Mouse (Mus musculus) lung, embryonic 14.5 days (tissue): ENCODE measurements around the gene Ispd. TPM values are rescaled to one million over a fixed set of nuclear protein-coding genes. Genes with fewer than 3 reads are reported as not detected.

Experiments used
- ATAC-seq: fragments of 200-750 bp; cut with Nextera tagmentation; 2 replicates; pipeline ENCODE4 v1.8.0; 2017; ENCODE audit warnings: mild to moderate bottlenecking, moderate TSS enrichment, moderate library complexity; ENCODE audit not compliant: insufficient read depth
- DNase-seq: peaks from one replicate; pipeline ENCODE4 v3.0.0-alpha.2; 2015
- H3K27ac ChIP-seq: fragments of 300-500 bp; sonication (generic); 2 replicates; pipeline ENCODE4 v1.5.1; 2014; ENCODE audit warnings: low read depth, mild to moderate bottlenecking, moderate library complexity
- H3K27me3 ChIP-seq: fragments of 300-500 bp; sonication (generic); 2 replicates; pipeline ENCODE4 v1.6.1; 2014; ENCODE audit warnings: low read length, control low read depth; ENCODE audit not compliant: insufficient read depth
- H3K36me3 ChIP-seq: fragments of 300-500 bp; sonication (generic); 2 replicates; pipeline ENCODE4 v1.6.1; 2014; ENCODE audit warnings: control low read depth; ENCODE audit not compliant: insufficient read depth
- H3K4me1 ChIP-seq: fragments of 300-500 bp; sonication (generic); 2 replicates; pipeline ENCODE4 v1.6.1; 2014; ENCODE audit warnings: antibody characterized with exemption, control low read depth; ENCODE audit not compliant: insufficient read depth
- H3K4me2 ChIP-seq: fragments of 300-500 bp; sonication (generic); 2 replicates; pipeline ENCODE4 v1.6.1; 2014; ENCODE audit warnings: mild to moderate bottlenecking
- H3K4me3 ChIP-seq: fragments of 300-500 bp; sonication (generic); 2 replicates; pipeline ENCODE4 v1.5.1; 2014; ENCODE audit warnings: low read depth, low read length
- H3K9ac ChIP-seq: fragments of 300-500 bp; sonication (generic); 2 replicates; pipeline ENCODE4 v1.6.1; 2014
- H3K9me3 ChIP-seq: fragments of 300-500 bp; sonication (generic); 2 replicates; pipeline ENCODE4 v1.6.1; 2016; ENCODE audit warnings: low read depth, low read length, control low read depth
- CTCF ChIP-seq: IDR thresholded peaks from 2 replicates; pipeline ENCODE4 v1.5.1; 2016; ENCODE audit warnings: antibody characterized with exemption, low read depth
- WGBS: fragments of 180-500 bp; shearing (Covaris S2); extraction: QIAGEN DNeasy Blood & Tissue Kit; methylation state at CpG from one replicate; pipeline ENCODE4 v1.1.7; 2014; 5-methylcytosine and 5-hydroxymethylcytosine counted together
- polyA plus RNA-seq: library from polyadenylated mRNA; unstranded; fragments of >200 nt; fragmentation: Nextera tagmentation; extraction: Ambion mirVana; gene quantifications from 2 replicates; pipeline ENCODE4 v1.2.1, GENCODE M21; 2014

The Ispd gene
- polyA plus RNA-seq, 1 experiment from 2014 or later = 18.1 TPM

DNA sequence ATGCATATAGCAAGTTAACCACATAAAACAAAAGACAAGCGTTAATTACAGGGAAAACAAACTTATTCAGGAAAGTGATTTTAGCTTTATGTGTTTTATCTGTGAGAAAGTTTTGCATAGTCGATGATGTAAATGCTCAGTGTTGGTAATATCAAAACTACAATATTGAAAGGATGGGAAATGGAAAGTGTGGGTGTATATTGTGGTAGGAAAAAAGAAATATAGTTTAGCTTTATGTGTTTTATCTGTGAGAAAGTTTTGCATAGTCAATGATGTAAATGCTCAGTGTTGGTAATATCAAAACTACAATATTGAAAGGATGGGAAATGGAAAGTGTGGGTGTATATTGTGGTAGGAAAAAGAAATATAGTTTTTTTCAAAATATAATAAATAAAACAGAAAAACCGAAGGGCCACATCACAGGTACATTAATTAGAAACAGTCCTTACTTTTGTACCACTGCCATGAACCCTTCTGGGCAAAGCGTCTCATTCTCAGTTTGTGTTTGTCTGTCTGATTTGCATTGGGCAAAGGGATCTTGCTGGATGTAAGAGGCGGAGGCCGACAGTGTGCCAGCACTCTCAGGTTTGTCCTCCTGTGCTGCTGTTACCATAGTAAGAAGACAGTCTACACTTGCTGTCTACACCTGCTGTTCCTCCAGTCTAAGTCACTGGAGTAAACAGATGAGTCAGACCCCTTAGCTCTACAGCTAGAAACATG, 87.2 kb downstream of the Ispd start:
- Histone ChIP-seq H3K27ac (no peak overlapping the region), H3K4me3 (no peak overlapping the region), H3K9ac (no peak overlapping the region), H3K27me3 (no peaks in the 10 kb centered on the region), H3K36me3 (no peaks in the 10 kb centered on the region), H3K4me1 (no peaks in the 10 kb centered on the region), H3K4me2 (no peak overlapping the region), H3K9me3 (no peaks in the 10 kb centered on the region)
- DNase-seq = no peak
- no peak for ATAC-seq
- 94% methylated on average over 6 of the region's 6 CpGs for WGBS
- TF ChIP-seq CTCF = no peak

DNA sequence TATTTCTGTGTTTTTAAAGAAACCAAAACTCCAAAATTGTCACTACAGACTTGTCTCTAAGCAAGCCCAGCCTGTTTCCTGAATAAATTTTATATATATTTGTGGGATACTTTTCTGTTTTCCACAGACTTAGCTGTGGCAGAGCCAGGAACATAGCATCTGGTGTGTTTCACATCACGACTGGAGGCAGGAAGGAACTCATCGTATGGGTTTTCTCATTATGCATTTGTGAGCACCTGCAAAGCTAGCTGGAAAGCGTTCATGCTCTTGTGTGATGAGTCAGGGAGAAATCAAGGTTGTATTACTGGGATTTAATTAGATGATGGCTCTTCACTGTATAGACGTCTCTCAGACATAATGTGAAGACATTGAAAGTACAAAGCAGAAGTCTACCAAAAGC, 90.2 kb downstream of the Ispd start:
- no peaks in the 10 kb centered on the region for H3K27me3 ChIP-seq
- H3K4me1 ChIP-seq = no peaks in the 10 kb centered on the region
- no peak for TF ChIP-seq CTCF
- no peak for ATAC-seq
- DNase-seq = no peak
- no peak overlapping the region for H3K27ac ChIP-seq
- WGBS = 55% methylated on average over 4 of the region's 4 CpGs
- H3K4me3 ChIP-seq = no peak overlapping the region
- no peaks in the 10 kb centered on the region for H3K36me3 ChIP-seq
- H3K9me3 ChIP-seq = no peaks in the 10 kb centered on the region
- H3K4me2 ChIP-seq = no peak overlapping the region
- H3K9ac ChIP-seq = no peak overlapping the region

DNA sequence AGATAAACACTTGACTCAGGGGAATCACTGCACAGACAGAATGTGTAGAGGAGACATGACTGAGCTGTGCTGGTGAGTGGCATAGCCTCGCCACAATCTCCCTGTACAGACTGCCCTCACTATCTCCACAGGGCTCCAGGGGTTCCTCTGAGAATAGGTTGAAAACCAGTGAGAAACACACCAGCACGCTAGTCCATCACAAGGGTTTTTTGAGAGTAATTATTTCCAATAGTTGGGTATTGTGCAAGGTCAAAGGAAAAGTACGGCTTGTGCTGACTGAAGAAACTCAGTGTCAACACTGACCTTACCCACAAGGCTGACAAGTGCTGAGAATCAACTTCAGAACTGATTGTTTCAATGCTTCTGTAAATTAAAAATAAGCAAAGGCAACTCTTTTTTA, 92.9 kb downstream of the Ispd start:
- no peak overlapping the region for H3K4me2 ChIP-seq
- DNase-seq = no peak
- H3K36me3 ChIP-seq = no peaks in the 10 kb centered on the region
- H3K27me3 ChIP-seq = no peaks in the 10 kb centered on the region
- TF ChIP-seq CTCF = no peak
- 77% methylated on average over 3 of the region's 3 CpGs for WGBS
- H3K4me3 ChIP-seq = no peak overlapping the region
- H3K27ac ChIP-seq = no peak overlapping the region
- no peaks in the 10 kb centered on the region for H3K4me1 ChIP-seq
- no peak overlapping the region for H3K9ac ChIP-seq
- no peak for ATAC-seq
- no peaks in the 10 kb centered on the region for H3K9me3 ChIP-seq

DNA sequence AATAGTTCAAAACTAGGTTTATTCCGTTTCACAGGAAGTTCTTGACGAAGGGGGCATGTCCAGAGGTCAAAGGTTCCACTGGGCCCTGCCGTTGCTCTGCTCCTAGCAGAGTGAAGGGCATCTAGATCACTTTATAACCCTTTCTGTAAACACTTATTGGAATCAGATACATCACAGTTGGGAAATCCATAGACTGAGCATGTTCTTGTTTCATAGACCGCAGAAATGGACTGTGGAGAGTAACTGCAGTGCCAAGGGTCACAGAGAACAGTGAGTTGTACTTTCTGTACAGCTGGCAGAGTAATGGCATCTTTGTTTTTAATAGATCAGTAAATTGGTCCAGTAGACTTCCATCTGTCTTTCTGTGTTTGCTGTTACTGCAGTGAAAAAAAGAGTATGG, 94.0 kb downstream of the Ispd start:
- Histone ChIP-seq H3K27ac (no peak overlapping the region), H3K36me3 (no peaks in the 10 kb centered on the region), H3K4me1 (no peaks in the 10 kb centered on the region), H3K4me3 (no peak overlapping the region), H3K9me3 (no peaks in the 10 kb centered on the region), H3K9ac (no peak overlapping the region), H3K4me2 (no peak overlapping the region), H3K27me3 (no peaks in the 10 kb centered on the region)
- 47% methylated on average over 4 of the region's 4 CpGs for WGBS
- ATAC-seq (no peak), DNase-seq (no peak)
- TF ChIP-seq CTCF = no peak

DNA sequence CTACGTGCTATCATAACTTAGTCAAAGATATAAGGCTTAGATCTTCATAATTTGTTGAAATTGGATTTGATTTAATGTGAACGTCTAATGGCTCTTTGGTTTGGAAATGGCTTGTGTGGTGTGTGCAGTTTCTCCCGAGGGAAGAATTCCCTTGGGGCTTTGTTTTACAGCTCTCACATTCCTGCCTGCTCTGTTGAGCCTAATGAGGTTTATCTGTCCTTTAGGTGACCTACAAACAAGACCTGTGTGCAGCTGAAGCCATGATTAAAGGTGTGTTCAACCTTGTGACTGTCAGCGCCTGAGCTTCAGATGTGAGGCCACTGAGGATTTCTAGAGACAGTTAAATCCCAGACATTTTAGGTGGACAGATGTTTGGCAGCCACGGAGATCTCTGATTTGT, 95.2 kb downstream of the Ispd start:
- 39% methylated on average over 5 of the region's 5 CpGs for WGBS
- ATAC-seq (no peak), DNase-seq (no peak)
- Histone ChIP-seq H3K27me3 (no peaks in the 10 kb centered on the region), H3K4me3 (no peak overlapping the region), H3K9me3 (no peaks in the 10 kb centered on the region), H3K4me2 (no peak overlapping the region), H3K36me3 (no peaks in the 10 kb centered on the region), H3K27ac (no peak overlapping the region), H3K4me1 (no peaks in the 10 kb centered on the region), H3K9ac (no peak overlapping the region)
- no peak for TF ChIP-seq CTCF

DNA sequence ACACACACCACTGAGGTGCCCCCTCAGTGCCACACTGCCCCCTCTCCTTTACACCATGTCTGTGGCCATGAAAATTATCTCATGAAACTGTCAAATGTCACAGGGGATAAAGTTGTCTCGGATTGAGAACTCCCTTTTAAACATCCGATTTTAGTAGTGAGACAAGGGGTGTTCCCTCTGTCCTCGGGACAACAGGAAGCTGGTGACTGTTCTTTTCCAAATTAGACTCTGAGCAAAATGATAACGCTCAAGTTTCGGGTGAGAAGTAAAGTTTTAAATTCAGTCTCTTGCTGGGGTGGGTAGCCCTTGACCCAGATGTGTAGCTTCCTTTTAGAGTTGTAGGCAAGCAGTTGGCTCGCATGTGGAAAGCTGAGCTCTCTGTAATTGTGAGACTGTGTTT, 96.3 kb downstream of the Ispd start:
- Histone ChIP-seq H3K36me3 (no peaks in the 10 kb centered on the region), H3K4me3 (no peak overlapping the region), H3K27ac (peak overlapping the region; percentile 85), H3K9ac (no peak overlapping the region), H3K9me3 (no peaks in the 10 kb centered on the region), H3K4me2 (0 out of 2 replicates have a peak overlapping the region, but pooled peaks have one; percentile 0), H3K4me1 (no peaks in the 10 kb centered on the region), H3K27me3 (no peaks in the 10 kb centered on the region)
- ATAC-seq (peak; percentile 84), DNase-seq (no peak)
- TF ChIP-seq CTCF = no peak
- 15% methylated on average over 6 of the region's 6 CpGs for WGBS

DNA sequence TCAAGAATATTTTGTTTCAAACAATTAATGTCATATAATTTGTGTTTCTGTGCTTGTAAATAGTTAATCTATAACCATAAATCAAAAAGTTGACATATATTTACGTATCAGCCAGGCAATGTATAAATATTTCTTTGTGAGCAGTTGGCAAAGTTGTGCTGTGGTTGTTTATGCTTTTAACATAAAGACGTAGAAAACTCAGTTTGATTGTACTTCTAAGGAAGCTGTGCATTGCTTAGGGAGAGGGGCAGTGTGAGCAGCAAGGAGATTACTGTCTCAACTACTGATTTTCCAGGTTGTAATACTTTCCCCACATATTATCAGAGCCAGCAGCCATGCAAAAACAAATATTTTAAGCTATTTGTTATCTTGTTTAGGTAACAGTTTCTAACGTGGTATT, 96.7 kb downstream of the Ispd start:
- no peak overlapping the region for H3K4me2 ChIP-seq
- no peak overlapping the region for H3K9ac ChIP-seq
- no peak overlapping the region for H3K4me3 ChIP-seq
- H3K27me3 ChIP-seq = no peaks in the 10 kb centered on the region
- peak; percentile 44; the same call in 1 of the 2 replicates for ATAC-seq
- no peaks in the 10 kb centered on the region for H3K36me3 ChIP-seq
- no peak for TF ChIP-seq CTCF
- no peaks in the 10 kb centered on the region for H3K4me1 ChIP-seq
- no peaks in the 10 kb centered on the region for H3K9me3 ChIP-seq
- DNase-seq = peak; percentile 69
- H3K27ac ChIP-seq = peak overlapping the region; percentile 85; the same call in 1 of the 2 replicates
- WGBS = 22% methylated on average over 3 of the region's 3 CpGs
